23 mouse cellular contexts compared by ENCODE assay signal in genomic region chr6:95479801-95480200, GRCm38 (mm10).
"Had no signal": no experiment of that assay in that cellular context is flagged by ENCODE, and none has a peak within 500 bp of the region (broad histone marks: within the 10 kb centered on the region; RNA-seq: fewer than 3 reads in every experiment).

No protein-coding gene starts in this region.

- H3K27me3 ChIP-seq: heart, embryonic 12.5 days; hindbrain, embryonic 13.5 days; hindbrain, embryonic 15.5 days; kidney, embryonic 15.5 days; limb, embryonic 13.5 days; limb, embryonic 15.5 days had no signal

- DNase-seq: forebrain, postnatal 0 days; gastrocnemius, postnatal 14 days; gastrocnemius, postnatal 36 days; heart, adult 2 months; heart, postnatal 10 days; heart, postnatal 36 days; kidney, adult 11 months; kidney, adult 2 months; kidney, adult 9 months; kidney, postnatal 14 days; kidney, postnatal 36 days; layer of hippocampus, adult 9-11 months; layer of hippocampus, postnatal 36 days; left cerebral cortex, postnatal 4 days had no signal

- H3K27ac ChIP-seq: heart, adult 2 months; hindbrain, embryonic 13.5 days; hindbrain, embryonic 15.5 days; hindbrain, postnatal 0 days; kidney, embryonic 15.5 days; kidney, postnatal 0 days; limb, embryonic 13.5 days; limb, embryonic 15.5 days had no signal

- H3K4me3 ChIP-seq: heart, adult 2 months; heart, embryonic 12.5 days; hindbrain, embryonic 13.5 days; hindbrain, embryonic 15.5 days; kidney, embryonic 15.5 days; limb, embryonic 13.5 days; limb, embryonic 15.5 days had no signal

- ATAC-seq: forebrain, postnatal 0 days; hindbrain, postnatal 0 days; intestine, embryonic 16.5 days had no signal

- H3K9me3 ChIP-seq: hindbrain, embryonic 13.5 days; hindbrain, embryonic 15.5 days; kidney, embryonic 15.5 days; limb, embryonic 13.5 days; limb, embryonic 15.5 days had no signal

- H3K4me1 ChIP-seq: heart, embryonic 12.5 days; limb, embryonic 13.5 days; limb, embryonic 15.5 days had no signal

- H3K9ac ChIP-seq: forebrain, postnatal 0 days; heart, embryonic 12.5 days; hindbrain, embryonic 13.5 days; hindbrain, embryonic 15.5 days; kidney, embryonic 15.5 days; limb, embryonic 13.5 days; limb, embryonic 15.5 days had no signal

- H3K36me3 ChIP-seq: hindbrain, embryonic 13.5 days; hindbrain, embryonic 15.5 days; limb, embryonic 13.5 days; limb, embryonic 15.5 days had no signal

- H3K4me2 ChIP-seq: heart, embryonic 12.5 days; hindbrain, embryonic 13.5 days; hindbrain, embryonic 15.5 days; kidney, embryonic 15.5 days; limb, embryonic 13.5 days; limb, embryonic 15.5 days had no signal
